Mouse (Mus musculus) right cerebral cortex, adult 18-20 months (tissue): ENCODE measurements around the gene Cipc.

Experiments
- DNase-seq: peaks from one replicate; pipeline ENCODE4 v3.0.0; 2022; ENCODE audit warnings: mixed read lengths

The Cipc gene

DNA sequence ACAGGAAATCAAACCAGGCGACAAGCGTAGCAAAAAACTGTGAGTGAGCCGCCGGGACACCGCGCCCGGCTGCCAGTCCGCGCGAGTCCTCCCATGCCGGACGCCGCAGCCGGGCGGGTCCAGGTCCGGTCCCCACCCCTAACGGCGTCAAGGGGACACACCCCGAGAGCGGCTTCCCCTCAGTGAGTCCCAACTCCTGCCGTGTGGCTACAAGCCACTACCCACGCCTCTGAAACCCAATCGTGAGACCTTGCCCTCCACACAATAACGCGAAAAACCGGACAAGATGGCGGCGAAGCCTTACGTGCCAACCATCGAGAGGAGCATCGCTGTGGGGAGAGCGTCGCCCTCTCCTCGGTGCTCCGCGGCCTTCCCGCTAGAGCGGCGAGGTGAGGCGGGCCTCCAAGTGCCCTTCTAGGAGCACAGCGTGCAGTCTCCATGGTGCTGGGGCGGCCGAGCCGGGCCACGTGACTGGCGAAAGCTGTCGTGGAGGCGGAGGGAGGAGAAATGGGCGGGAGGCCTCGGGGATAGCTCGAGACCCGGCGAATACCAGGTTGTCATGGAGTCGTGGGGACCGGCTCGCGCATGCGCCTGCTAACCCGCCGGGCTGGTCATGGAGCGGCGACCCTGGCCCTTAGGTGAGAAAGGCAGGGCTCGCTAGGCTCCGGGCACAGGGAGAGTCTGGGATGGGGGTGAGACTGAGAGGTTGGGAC, at the start of gene Cipc:
Gene Cipc (plus strand): TSS at position 182 of the 713 bp plus-strand sequence.
- DNase-seq, result peak; percentile 99

DNA sequence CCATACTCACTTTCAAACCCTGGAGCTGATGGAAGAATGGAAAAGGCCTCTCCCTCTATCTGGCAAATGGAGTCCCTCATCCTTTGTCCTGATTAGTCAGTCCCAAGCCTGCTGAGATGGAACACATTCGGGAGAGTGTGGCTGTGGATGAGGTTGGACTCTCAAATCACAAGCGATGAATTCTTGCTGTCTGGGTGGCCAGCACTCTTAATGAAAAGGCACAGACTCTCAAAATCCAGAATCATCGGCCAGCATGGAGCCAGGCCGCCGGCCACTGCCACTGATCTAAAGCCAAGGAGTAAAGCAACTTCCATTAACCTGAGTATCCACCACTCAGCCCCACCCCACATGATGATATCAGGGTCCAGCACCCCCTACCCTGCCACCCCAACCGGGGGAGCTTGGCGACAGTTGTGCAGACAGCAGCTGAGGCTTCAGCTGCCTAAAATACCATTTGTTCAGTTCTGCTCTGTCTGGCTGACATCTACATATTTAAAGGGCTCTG, 49.0 kb upstream of the Cipc start:
- no peak for DNase-seq

DNA sequence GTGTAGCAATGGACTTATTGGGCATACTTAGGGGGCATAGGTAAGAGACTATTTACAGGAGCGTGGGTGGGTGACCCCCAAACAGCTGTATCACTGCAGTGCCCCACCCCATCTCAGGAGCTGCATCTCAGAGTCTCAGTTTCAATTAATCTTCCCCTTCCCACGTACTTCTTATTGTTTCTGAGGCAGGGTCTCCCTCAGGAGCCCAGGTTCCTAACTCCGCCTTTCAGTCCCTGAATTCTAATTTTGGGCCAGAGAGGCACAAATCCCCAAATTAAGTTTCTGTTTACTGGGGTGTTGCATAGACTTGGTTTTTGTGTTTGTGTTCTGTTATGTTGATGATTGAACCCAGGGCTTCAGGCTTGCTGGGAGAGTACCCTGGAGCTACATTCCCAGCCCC, 48.4 kb upstream of the Cipc start:
- no peak for DNase-seq

DNA sequence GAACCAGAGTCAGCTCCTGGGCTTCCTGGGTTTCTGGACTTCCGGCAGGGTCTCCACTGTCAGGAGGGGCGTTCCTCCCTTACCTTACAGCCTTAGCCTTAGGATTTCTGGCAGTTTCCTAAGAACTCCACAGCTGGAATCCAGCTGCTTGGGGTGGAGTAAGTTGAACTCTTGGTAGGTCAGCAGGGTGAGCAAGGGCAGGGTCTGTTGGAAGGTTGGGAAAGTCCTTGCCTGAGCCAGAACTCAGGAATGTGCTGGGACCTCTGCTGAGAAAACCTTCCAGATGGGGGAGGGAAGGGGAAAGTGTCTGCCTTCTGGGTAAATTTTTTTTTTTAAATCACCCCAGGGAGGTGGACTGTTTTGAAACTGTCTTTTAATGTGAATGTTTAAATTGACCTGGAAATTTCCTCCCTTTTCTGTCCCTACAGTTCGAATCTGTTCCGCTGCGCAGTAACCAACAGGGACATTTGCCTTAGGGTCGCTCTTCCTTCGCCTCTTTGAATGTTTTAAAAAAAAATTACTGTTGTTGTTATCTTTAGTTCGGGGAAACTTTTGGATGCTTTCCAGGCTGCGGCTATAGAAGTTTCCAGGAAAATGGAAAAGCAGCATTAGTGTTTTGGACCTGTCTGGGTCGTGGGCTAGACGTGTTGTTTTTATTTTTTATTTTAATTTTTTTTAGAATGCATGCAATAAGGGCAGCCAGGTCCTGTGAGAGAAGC, 47.2 kb upstream of the Cipc start:
- no peak for DNase-seq

DNA sequence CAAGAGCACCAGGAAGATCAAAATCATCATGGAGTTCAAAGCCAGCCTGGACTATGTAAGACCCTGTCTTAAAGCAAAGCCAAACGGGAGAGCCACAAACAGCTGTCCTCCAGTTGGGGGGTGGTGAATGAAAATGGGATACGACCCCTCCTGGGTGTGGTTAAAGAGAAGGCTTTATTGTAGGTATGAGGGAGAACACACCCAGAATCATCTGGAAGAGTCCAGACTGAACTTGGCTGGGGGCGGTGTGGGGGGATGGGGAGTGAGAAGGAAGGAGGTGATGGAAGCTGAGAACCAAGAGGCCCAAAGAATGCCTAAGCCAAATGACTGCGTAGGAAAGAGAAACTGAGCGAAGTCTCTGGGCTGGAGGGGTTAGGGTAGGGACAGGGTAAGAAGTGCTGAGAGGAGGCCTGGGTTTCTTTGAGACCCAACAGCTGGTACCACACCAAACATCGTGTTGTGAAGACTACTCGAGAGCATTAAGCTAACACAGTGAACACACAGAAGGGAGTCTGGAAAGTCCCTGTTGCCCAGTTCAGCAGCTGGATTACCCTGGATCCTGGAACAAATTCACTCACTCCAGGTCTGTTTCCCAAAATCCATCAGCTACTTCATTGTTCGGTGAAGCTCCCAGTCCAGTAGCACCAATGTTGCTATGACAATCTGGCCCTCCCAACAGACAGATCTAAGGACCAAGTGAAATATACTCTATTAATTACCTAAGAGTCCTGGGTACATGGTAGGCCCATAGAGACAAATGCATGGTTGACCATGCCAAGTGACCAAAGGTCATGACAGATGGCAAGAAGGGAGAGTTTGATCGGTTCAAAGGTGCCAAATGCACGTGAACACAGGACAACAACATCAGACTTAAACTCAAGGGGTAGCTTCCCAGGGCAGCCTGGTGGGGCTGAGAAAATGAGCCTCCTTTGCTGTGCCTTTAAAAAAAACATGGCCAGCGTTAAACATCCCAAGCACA, 42.7 kb upstream of the Cipc start:
- DNase-seq, result no peak

DNA sequence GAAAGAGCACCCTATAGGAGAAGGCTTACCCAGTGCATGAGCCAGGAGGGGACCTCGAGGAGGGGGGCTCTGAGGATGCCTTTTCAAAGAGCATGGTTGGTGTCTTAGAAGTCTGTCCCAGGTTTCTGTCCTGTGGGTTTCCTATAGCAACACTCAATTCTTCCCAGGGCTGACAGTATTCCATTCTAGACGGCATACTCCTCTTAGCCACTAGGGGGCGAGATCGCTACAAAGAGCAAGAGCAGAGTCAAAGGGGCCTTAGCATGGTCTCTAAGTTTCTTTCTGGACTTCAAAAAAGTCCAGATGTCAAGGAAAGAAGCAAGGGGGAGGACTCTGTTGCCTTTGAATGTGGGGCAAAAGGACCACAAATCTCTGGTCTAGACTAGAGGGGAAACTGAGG, 41.6 kb upstream of the Cipc start:
- no peak for DNase-seq

DNA sequence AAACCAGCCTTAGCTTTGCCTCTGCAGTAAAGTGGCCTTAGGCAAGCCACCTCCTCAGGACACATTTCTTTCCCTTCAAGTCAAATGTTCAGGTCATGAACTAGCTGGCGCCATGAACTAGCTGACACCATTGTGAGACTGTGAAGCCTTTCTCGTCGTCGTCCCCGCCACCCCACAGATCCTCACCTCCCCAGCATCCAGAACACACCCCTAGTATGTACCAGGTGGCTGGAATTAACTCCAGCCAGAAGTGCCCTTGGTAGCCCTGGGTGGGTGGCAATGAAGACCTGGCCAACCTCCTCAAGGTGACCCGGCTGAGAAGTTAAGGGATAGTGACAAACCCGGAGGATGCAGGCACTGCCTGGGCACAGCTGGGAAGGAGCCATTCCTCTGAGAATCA, 41.0 kb upstream of the Cipc start:
- DNase-seq, result no peak

DNA sequence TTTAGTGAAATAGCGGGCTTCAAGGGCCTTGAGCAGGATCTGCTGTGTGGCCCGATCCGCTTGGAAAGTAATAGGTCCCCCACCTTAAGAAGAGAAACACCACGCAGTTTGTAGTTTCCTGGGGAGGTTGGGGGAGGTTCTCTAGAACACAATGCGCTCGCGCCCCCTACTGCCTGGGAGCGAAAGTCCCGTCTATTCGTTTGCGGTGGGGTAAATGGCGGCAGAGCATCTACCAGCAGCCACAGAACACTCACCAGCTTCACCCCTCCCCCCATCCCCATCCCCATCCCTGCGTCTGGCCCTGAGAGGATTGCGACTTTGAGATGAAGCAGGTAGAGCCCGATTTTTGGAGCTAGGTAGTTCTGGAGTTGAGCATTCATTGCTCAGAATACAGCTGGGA, 40.4 kb upstream of the Cipc start:
- DNase-seq, result peak; percentile 89

DNA sequence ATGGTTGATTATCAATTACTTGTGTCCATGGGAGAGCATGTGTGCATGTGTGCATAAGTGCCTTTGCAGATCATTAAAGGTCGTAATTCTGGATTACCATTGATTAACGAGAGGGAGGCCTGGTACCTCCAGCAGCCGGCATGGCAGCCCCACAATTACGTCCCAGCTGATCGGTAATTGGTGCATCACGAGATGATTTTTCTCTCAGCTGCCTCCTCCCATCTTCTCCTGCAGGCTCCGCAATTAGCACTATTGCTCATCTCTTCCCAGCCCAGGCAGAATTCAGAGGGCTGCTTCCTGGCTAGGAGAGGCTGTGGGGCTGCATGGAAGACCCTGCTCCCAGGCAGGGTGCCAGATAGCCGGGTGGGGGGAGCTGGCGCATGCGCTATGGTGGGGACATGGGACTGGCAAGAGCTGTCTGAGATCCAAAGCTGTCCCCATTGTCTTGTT, 35.3 kb upstream of the Cipc start:
- DNase-seq, result peak; percentile 69

DNA sequence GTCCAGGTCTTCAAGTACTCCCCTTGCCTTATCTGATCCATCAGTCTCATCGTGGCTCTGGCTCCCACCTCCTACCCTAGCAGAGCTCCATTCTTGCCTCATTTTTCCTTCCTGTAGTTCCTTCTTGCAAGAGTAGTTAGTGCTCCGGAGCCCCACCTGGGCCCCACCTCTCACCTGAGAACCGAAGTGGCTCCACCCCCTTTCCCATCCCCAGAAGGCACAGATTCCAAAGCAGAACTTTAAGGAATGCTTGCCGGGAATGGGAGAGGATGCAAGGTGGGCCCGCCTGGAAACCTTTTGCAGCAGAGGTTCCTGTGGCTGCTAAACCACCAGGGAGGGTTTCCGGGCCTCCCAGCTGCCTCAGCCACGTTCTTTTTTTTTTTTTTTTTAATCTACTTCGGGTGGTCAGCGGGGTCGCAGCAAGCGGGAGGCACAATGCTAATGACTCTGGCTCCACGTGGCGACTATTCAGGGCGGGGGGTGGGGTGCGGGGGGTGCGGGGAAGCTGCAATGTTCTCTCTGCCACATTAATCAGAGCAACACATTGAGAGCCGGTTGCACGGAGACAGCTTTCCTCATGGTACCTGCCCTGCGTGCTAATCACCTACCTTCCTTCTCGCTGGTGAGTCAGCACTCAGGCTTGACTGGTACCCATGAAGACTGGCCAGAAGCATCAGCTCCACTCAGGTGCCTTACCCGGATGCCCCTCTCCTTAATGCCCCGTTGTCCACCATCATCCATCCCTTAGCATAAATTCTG, 34.3 kb upstream of the Cipc start:
- DNase-seq, result no peak

DNA sequence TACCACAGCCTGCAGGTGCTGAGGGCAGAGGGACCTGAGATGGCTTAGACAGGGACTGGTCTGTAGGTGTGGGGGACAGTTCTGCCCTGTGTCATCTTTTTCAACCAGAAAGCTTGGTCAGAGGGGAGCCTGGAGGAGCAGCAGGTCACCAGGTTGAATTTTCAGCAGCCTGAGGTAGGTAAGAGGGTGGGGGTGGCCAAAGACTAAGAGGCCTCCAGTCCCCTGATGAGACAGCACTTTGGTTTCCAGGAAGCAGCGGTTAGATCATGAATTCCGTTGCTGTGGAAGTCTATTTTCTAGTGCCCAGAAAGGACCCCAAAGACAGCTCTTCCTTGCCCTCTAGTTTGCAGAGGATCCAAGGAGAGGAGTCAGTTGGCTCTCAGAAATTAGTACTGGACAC, 32.5 kb upstream of the Cipc start:
- DNase-seq, result no peak

DNA sequence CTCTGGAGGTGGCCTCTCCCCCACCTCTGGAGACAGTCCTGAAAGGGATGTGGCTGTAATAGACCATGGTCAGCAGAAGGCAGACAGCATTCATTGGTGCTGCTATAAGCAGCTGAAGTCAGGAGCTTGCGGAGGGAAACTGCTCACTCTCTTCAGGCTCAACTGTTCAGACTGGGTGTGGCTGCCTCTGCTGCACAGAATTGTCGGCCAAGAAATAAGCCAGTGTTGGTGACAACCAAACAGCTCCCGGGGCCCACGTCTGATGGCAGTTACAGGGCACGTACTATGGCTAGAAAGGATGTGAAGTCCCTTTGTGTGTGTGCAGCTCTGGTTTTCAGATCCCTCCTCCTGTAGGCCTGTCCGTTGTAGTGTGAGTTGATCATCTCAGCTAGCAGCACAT, 32.1 kb upstream of the Cipc start:
- DNase-seq, result no peak

DNA sequence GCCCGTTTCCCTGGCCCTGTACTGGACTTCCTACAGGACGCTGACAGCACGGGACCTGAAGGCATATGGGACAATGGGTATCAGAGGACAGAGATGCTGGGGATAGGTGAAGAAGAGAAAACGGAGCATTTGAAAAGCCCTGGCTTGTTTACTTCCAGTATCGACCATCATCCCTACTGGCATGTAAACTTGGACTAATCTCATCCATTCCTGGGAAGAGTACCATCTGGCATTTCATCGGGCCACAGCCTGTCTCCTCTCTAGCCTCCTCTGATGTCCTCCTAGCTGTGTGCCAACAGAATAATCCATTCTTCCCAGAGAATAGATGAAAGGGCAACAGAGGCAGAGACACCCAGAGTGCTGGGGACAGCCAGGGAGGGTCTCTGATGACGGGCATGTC, 31.2 kb upstream of the Cipc start:
- DNase-seq, result no peak

DNA sequence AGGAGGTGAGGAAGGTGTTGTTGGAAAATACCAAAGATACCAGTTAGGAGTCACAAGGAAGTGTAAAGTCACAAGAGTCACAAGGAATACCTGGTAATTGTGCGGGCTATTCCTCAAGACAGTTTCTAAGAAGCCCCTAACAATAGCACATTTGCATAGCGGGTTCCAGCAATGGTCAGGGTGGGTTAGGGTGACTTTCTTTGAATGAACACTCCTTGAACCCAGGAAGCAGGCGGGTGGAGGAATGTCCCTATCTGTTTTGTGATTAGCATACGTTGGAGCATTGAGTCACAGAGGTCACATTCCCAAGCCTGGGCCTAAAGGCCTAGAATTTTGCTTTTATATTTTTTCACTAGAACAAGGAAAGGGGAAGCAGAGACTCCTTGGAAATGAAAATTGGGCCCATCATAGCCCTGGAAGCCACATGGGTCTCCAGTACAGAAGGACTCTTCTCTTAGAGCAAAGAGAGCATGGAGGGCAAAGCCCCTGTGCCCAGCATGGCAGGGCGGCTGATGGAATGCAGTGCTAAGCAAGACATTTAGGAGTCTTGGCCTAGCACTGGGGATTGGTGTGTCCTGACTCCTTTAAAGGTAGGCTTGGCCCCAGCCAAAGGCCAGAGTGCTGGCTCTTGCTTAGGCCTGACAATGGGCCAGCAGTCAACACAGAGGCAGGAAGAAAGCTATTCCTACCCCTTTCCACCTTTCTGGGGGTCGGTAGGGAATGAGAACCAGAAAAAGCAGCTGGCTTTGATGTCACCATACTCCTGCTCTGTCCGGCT, 29.9 kb upstream of the Cipc start:
- DNase-seq, result no peak

DNA sequence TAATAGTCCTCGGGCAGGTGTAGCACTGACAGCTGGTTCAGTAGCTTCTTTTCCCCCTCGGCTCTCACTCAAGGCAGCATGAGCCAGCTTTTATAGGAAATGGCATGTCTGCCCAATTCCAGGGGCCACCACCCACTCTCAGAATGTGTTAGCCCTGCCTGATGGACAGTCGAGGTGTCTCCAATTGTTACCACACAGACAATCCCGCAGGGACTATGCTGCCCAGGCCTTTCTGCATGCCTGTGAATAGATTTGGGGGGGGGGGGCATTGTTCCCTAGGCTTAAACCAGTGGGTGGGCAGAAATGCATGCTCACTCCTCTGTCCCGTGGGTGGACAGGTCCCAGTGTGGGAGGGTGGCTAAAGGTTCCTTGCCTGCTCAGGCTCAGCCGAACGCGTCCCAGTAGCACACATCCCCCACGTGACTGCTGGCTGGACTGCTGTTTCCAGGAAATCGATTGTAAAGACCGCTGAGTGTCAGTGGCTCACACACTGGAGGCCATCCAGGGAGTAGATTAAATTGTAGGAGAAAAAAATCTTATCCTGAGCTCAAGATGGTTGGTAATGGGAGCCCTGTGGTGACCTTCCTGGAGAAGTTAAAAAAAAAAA, 28.4 kb upstream of the Cipc start:
- no peak for DNase-seq

DNA sequence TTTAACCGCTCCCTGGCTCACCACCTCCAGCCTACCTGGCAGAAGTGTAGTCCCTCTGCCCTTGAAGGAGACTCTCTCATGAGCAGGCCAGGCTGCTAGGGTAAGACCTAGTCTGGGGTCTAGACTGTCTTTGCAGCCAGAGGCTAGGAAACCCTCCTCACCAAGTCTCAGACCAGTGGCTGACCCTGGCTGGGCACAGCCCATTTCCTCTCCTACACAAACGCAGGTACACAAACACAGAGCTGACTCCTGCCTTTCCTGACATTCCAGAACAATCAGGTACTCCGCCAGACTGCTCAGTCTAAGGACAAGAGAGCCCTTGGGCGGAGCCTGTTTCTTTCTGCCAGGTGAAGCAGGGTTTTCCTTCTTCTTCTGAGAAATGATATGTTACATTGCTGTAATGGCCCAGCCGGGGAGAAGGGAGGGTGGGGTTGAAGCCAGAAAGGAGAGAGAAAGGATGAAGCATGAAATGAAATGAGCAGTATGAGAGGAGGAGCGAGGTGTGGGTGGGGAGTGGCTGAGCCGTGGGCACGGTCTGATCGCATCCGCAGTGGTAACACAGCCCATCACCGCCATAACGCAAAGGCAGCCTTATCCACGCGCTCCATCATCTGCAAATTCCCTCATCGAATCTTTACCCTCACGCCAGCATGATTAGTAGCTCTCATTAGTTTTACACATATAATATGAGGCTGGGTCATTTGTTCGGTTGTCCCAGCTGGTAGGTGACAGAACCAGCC, 27.7 kb upstream of the Cipc start:
- peak; percentile 37 for DNase-seq

DNA sequence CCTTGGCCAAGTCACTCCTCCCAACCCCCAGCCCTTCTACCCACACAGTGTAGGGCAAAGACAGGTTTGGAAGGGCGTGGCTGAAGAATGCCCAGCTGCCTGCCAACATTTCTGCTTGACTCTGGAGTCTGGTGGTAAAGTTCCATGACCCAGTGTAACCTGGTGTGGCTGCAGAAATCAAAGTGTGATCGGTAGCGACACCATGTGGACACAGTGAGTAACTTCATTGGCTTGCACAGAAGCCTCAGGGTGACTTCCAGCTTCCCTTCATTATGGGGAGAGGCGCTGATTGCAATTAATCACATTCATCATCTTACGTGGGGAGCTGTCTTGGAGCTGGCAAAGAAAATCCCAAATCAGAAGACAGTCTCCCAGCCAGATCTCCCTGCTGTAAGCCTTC, 23.0 kb upstream of the Cipc start:
- peak; percentile 83 for DNase-seq

DNA sequence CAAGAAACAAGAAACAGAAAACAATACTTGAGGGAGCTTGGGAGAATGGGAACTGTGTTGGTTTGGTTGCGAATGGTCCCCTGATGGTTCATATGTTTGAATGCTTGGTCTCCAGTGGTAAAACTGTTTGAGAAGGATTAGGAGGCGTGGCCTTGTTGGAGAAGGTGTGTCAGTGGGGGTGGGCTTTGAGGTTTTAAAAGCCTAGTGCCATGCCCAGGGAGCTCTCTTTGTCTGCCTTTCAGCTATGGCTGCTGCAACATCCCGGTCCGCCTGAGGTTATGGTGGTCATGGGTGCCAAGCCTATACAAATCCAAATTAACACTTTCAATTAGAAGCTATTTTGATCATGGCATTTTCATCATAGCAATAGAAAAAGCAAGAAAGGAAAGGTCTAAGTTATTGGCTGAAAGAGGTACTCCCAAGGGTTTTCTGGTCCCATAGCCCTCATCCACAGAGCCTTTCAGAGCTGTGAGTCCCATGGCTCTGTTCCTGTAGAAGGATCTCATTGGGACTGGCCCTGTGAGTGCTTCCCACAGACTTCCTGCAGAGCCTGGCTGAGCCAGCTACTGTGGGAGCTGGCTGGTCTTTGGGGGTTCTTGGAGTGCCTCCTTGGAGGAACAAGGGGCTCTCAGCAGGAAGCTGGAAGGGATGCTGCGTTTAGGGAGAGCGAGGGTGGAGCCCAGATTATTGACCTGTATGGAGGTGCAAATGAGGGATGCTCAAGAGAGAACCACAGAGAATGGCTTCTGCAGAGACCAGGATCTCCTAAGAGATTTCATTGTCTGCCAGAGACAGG, 15.7 kb upstream of the Cipc start:
- no peak for DNase-seq

DNA sequence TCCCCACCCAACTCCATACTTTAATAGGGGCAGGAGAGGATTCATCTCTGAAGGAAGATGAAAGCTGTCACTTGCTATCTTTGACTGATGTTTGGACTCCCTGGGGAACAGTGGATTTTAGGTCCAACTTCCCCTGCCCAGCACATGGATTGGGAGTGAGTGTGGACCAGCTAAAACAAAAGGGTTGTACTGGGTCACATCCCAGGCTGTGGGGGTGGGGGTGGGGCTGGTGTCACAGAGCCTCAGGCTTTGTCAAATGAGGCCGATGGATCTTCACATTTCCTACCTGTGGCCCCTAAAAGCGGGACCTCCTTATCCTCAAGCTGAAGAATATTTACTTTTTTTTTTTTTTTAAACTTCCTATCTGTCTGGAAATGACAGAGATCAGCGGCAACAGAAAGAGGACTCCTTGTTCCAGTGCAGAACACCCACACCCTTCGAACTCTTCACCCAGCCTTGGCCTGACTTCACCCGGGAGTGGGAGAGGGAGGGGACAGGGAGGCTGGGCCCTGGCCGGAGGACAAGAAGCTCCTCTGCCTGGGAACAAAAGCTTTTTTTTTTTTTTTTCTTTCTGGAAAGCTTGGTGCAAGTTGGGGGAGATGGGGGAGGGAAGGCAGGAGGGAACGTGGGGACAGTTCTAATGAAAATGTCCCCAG, 14.8 kb upstream of the Cipc start:
- DNase-seq, result peak; percentile 61
